Mouse (Mus musculus) right cerebral cortex, postnatal 36 days (tissue): ENCODE results near the gene Clec16a.

Experiments
- DNase-seq, 2 experiments: peaks; one replicate each; pipeline ENCODE4 v3.0.0; 2022; ENCODE audit warnings: low spot score in 2 of 2, mixed read lengths in 1 of 2

Gene Clec16a

GRCm38 (mm10) chr16:10785371-10786231, 240.5 kb downstream of the Clec16a start, which contains the start of gene Socs1:
Gene Socs1 (minus strand): TSS chr16:10785536.
- peak; percentile 68 to 72 for DNase-seq

- DNase-seq: peak; percentile 77 to 79
These were observed 241.1 kb downstream of the Clec16a start for GRCm38 (mm10) chr16:10786288-10786687.

- DNase-seq: no peak
These were observed 241.8 kb downstream of the Clec16a start for GRCm38 (mm10) chr16:10786782-10787547.

GRCm38 (mm10) chr16:10787548-10788058, 242.5 kb downstream of the Clec16a start:
- DNase-seq: no peak

- no peak for DNase-seq
These were observed 243.1 kb downstream of the Clec16a start, which contains the start of gene Tnp2 for GRCm38 (mm10) chr16:10788271-10788670. Gene Tnp2 (minus strand): TSS chr16:10788660.

GRCm38 (mm10) chr16:10788866-10789265, 243.7 kb downstream of the Clec16a start:
- no peak for DNase-seq

GRCm38 (mm10) chr16:10790702-10791101, 245.6 kb downstream of the Clec16a start, which contains the start of gene Prm3:
Gene Prm3 (minus strand): TSS chr16:10790914.
- DNase-seq: no peak
